Mouse (Mus musculus) hindbrain, embryonic 13.5 days (tissue): ENCODE results near the gene 4930544D05Rik. TPM values are rescaled to one million over a fixed set of nuclear protein-coding genes. Genes with fewer than 3 reads are reported as not detected.
"Not testable (repeated sequence)": the region's sequence is repeated elsewhere in the genome, so short reads cannot be mapped to it uniquely, and the experiment has no call there.

ENCODE experiments used
- ATAC-seq: fragments of 200-750 bp; cut with Nextera tagmentation; 2 replicates; pipeline ENCODE4 v1.8.0; 2017; ENCODE audit warnings: moderate TSS enrichment; ENCODE audit not compliant: low FRiP score
- H3K27ac ChIP-seq: fragments of 300-500 bp; sonication (generic); 2 replicates; pipeline ENCODE4 v1.5.1; 2015; ENCODE audit warnings: inconsistent platforms, mild to moderate bottlenecking, moderate library complexity
- H3K27me3 ChIP-seq: fragments of 300-500 bp; sonication (generic); 2 replicates; pipeline ENCODE4 v1.6.1; 2015; ENCODE audit warnings: mild to moderate bottlenecking, inconsistent platforms
- H3K36me3 ChIP-seq: fragments of 300-500 bp; sonication (generic); 2 replicates; pipeline ENCODE4 v1.6.1; 2015; ENCODE audit warnings: mild to moderate bottlenecking, inconsistent platforms
- H3K4me1 ChIP-seq: fragments of 300-500 bp; sonication (generic); replicated peaks from 2 replicates; pipeline ENCODE4 v1.6.1; 2015; ENCODE audit warnings: inconsistent platforms
- H3K4me2 ChIP-seq: fragments of 300-500 bp; sonication (generic); 2 replicates; pipeline ENCODE4 v1.6.1; 2015; ENCODE audit warnings: inconsistent platforms, mild to moderate bottlenecking, moderate library complexity
- H3K4me3 ChIP-seq: fragments of 300-500 bp; sonication (generic); 2 replicates; pipeline ENCODE4 v1.5.1; 2015; ENCODE audit warnings: mild to moderate bottlenecking, inconsistent platforms
- H3K9ac ChIP-seq: fragments of 300-500 bp; sonication (generic); 2 replicates; pipeline ENCODE4 v1.6.1; 2015; ENCODE audit warnings: mild to moderate bottlenecking, inconsistent platforms
- H3K9me3 ChIP-seq: fragments of 300-500 bp; sonication (generic); 2 replicates; pipeline ENCODE4 v1.6.1; 2016; ENCODE audit warnings: inconsistent platforms
- WGBS: fragments of 180-500 bp; shearing (Covaris S2); methylation state at CpG from one replicate; pipeline ENCODE4 v1.1.7; 2015; 5-methylcytosine and 5-hydroxymethylcytosine counted together
- polyA plus RNA-seq: library from polyadenylated mRNA; unstranded; fragments of >200 nt; fragmentation: Nextera tagmentation; extraction: Ambion mirVana; gene quantifications from 2 replicates; pipeline ENCODE4 v1.2.1, GENCODE M21; 2015

4930544D05Rik gene
- not detected in 2 replicates for polyA plus RNA-seq

DNA sequence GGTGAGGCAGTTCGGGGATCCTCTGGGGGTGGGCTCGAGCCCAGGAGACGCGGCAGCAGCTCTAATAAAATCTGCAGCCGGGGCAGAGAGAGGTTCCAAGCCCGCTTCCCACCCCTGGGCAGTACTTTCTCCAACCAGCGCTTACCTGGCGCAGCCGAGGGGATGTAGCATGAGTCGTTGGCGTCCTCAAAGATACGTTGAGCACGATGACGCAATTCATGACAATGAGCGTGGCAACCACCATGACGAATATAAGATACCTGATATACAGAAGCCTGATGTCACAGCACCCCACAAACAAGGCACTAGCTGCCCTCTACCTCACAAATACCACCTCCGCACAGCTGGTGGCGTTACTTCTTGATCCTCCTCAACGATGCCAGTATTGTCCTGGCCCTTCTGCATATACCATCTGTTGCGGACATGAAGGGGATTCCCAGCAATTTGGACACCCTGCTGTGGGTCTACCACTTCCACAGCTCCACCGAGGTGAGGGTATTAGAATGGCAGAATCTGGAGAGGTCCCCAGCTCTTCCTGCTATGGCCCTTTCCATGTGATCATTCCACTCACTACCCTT lies at the start of gene 4930544D05Rik:
4930544D05Rik (plus strand) TSS at position 333 of the 578 bp plus-strand sequence.
- no peaks in the 10 kb centered on the region for H3K9me3 ChIP-seq
- no peak; the same call in 1 of the 2 replicates for ATAC-seq
- H3K4me1 ChIP-seq: peaks cover 12% of the 10 kb centered on the region
- WGBS: 9% methylated on average over 21 of the region's 21 CpGs
- no peak within 1 kb of the TSS for H3K27ac ChIP-seq
- H3K36me3 ChIP-seq: peaks cover 29% of the 10 kb centered on the region
- peak within 1 kb of the TSS; percentile 24 for H3K4me3 ChIP-seq
- peak within 1 kb of the TSS; percentile 54 for H3K4me2 ChIP-seq
- peaks cover 22% of the 10 kb centered on the region for H3K27me3 ChIP-seq
- peak within 1 kb of the TSS; percentile 62 for H3K9ac ChIP-seq

DNA sequence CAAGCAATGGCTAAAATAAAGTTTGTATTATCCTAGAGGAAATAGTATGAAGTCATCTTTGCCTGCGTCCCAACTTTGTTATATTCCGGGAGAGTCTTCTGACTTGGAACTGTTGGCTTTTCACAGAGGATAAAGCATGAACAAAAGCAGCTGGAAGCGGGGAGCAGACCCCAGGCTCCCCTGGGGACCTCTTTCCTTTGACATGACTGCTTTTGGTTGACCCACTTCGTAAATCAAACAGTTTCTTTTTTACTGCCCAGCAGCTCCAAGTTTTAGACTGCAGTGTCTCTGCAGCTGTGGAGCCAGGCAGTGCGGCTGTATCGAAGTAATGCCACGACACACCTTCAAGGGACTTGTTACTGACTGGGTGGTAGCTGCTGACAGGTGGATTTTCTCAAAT lies 49.1 kb upstream of the 4930544D05Rik start:
- ATAC-seq: no peak
- H3K9ac ChIP-seq: 0 out of 2 replicates have a peak overlapping the region, but pooled peaks have one; percentile 24
- no peak overlapping the region for H3K27ac ChIP-seq
- H3K9me3 ChIP-seq: no peaks in the 10 kb centered on the region
- 59% methylated on average over 7 of the region's 7 CpGs for WGBS
- H3K4me2 ChIP-seq: no peak overlapping the region
- peaks cover 5% of the 10 kb centered on the region; the same call in 1 of the 2 replicates for H3K36me3 ChIP-seq
- H3K27me3 ChIP-seq: no peaks in the 10 kb centered on the region
- peaks cover 49% of the 10 kb centered on the region for H3K4me1 ChIP-seq
- no peak overlapping the region for H3K4me3 ChIP-seq

- not testable (repeated sequence) for H3K27ac ChIP-seq, H3K27me3 ChIP-seq, H3K4me3 ChIP-seq, ATAC-seq, H3K36me3 ChIP-seq, H3K4me2 ChIP-seq, H3K9ac ChIP-seq, H3K9me3 ChIP-seq
- 90% methylated on average over 1 of the region's 1 CpGs for WGBS
- H3K4me1 ChIP-seq: peaks cover 38% of the 10 kb centered on the region
Measured at GRCm38 (mm10) chr11:70570614-70571013, 45.0 kb upstream of the 4930544D05Rik start.

DNA sequence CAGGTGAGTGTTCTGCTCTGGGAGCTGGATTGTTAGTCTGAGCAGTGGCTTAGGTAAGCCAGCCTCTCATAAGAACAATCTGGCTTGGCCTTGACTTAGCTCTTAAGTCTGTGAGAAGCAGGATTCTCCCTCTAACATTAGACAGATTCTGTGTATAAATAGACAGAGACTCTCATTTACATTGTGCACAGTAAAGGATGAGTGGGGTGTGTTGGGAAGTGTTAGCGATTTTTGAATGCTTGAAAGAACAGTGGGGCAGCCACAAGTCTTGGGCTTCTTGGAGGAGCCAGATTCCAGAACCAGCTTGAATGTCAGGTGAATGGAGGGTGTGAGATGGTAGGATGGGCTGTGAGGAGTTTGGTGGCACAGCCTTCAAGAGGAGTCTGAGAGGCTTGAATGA lies 44.0 kb upstream of the 4930544D05Rik start:
- no peak overlapping the region for H3K27ac ChIP-seq
- no peaks in the 10 kb centered on the region for H3K27me3 ChIP-seq
- ATAC-seq: no peak
- H3K36me3 ChIP-seq: peaks cover 5% of the 10 kb centered on the region; the same call in 1 of the 2 replicates
- peaks cover 28% of the 10 kb centered on the region for H3K4me1 ChIP-seq
- H3K4me2 ChIP-seq: no peak overlapping the region
- H3K4me3 ChIP-seq: no peak overlapping the region
- H3K9me3 ChIP-seq: no peaks in the 10 kb centered on the region
- 87% methylated on average over 1 of the region's 1 CpGs for WGBS
- no peak overlapping the region for H3K9ac ChIP-seq

GRCm38 (mm10) chr11:70572348-70572902 lies 43.2 kb upstream of the 4930544D05Rik start:
- H3K4me2 ChIP-seq: no peak overlapping the region
- no peak for ATAC-seq
- no peak overlapping the region for H3K27ac ChIP-seq
- H3K4me1 ChIP-seq: peaks cover 24% of the 10 kb centered on the region
- no peak overlapping the region for H3K9ac ChIP-seq
- no peaks in the 10 kb centered on the region for H3K27me3 ChIP-seq
- WGBS: 59% methylated on average over 5 of the region's 5 CpGs
- H3K9me3 ChIP-seq: no peaks in the 10 kb centered on the region
- H3K36me3 ChIP-seq: peaks cover 5% of the 10 kb centered on the region; the same call in 1 of the 2 replicates
- no peak overlapping the region for H3K4me3 ChIP-seq

DNA sequence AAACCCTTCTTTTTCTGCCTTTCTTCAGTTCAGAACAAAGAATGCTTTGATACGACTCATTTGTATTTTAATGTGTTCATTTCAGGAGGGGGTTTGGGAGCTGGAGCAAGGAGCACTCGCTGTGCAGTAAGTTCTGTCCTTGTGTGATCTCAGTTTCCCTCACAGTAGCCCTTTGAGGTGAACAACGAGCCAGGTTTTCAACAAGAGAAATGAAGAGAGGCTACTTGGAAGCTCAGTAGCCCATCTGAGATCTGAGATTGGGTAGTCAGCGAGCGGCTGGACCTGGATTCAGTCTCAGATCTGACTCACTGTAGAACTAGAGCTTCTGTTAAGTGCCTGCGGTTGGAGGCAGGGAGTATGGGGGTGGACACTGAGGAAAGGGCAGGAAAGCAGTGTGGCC lies 41.8 kb upstream of the 4930544D05Rik start:
- H3K4me1 ChIP-seq: peaks cover 38% of the 10 kb centered on the region
- 56% methylated on average over 6 of the region's 6 CpGs for WGBS
- no peak for ATAC-seq

GRCm38 (mm10) chr11:70577201-70577600 lies 38.4 kb upstream of the 4930544D05Rik start:
- WGBS: 88% methylated on average over 3 of the region's 3 CpGs
- no peaks in the 10 kb centered on the region for H3K36me3 ChIP-seq
- H3K4me3 ChIP-seq: no peak overlapping the region
- no peak for ATAC-seq
- peak overlapping the region; percentile 49; the same call in 1 of the 2 replicates for H3K9ac ChIP-seq
- H3K27ac ChIP-seq: no peak overlapping the region
- peaks cover 44% of the 10 kb centered on the region for H3K4me1 ChIP-seq
- H3K27me3 ChIP-seq: no peaks in the 10 kb centered on the region
- H3K4me2 ChIP-seq: no peak overlapping the region
- no peaks in the 10 kb centered on the region for H3K9me3 ChIP-seq

More for the DNA sequence above, 41.8 kb upstream of the 4930544D05Rik start:
- Histone ChIP-seq H3K36me3 (no peaks in the 10 kb centered on the region), H3K4me3 (no peak overlapping the region), H3K27me3 (no peaks in the 10 kb centered on the region), H3K4me2 (no peak overlapping the region), H3K9ac (no peak overlapping the region), H3K9me3 (no peaks in the 10 kb centered on the region), H3K27ac (0 out of 2 replicates have a peak overlapping the region, but pooled peaks have one; percentile 20)

DNA sequence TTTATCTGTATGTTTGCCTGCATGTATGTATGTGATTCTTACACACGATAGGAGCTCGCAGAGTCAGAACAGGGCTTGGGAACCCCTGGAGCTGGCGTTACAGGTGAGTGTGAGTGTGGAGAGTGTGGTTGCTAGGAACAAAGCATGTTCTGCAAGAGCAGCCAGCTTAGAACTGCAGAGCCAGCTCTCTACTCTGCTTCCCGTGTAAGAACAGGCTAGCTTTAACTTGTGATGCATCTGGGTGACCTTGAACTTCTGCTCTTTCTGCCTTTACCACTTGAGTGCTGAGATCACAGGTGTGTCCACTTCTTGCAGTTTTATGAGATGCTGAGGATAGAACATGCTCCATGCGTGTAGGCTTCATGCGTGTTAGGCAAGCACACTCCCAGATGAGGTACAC lies 36.7 kb upstream of the 4930544D05Rik start:
- Histone ChIP-seq H3K4me1 (peaks cover 52% of the 10 kb centered on the region), H3K4me2 (no peak overlapping the region), H3K27me3 (no peaks in the 10 kb centered on the region), H3K27ac (no peak overlapping the region), H3K4me3 (no peak overlapping the region), H3K9ac (no peak overlapping the region), H3K36me3 (no peaks in the 10 kb centered on the region), H3K9me3 (no peaks in the 10 kb centered on the region)
- no peak for ATAC-seq
- 90% methylated on average over 6 of the region's 6 CpGs for WGBS

DNA sequence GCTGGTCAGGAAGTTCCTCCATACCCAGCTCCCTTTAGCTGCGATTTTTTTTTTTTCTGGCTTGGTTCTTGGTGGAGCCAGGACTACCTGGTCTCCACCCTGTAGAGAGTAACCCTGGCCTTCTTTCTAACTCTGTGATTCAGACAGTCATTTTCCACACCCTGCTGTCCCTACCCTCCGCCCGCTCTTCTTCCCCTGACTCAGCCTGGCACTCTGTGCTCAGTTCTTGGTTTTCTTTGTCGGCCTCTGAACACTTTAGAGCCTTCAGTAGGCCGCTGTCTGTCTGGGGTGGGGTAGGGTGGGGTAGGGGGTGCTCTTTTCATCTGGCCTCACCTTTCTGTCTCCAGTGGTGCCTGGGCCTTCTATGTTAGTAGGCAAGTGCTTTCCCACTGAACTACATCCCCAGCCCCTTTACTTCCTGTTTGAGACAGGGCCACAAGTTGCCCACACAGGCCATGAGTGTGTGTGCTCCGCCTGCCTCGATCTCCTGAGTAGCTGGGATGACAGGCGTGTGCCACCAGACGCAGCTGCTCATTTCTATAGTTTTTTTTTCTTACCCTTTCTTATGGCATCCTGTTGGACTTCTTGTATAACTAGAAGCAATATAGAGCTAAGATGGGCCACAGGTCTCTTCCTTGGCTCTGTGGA lies 35.8 kb upstream of the 4930544D05Rik start:
- H3K4me1 ChIP-seq: peaks cover 57% of the 10 kb centered on the region
- H3K27me3 ChIP-seq: no peaks in the 10 kb centered on the region
- H3K4me2 ChIP-seq: no peak overlapping the region
- no peak overlapping the region for H3K27ac ChIP-seq
- 86% methylated on average over 9 of the region's 9 CpGs for WGBS
- no peak for ATAC-seq
- no peak overlapping the region for H3K4me3 ChIP-seq
- H3K9me3 ChIP-seq: no peaks in the 10 kb centered on the region
- 0 out of 2 replicates have a peak overlapping the region, but pooled peaks have one; percentile 35 for H3K9ac ChIP-seq
- H3K36me3 ChIP-seq: no peaks in the 10 kb centered on the region

DNA sequence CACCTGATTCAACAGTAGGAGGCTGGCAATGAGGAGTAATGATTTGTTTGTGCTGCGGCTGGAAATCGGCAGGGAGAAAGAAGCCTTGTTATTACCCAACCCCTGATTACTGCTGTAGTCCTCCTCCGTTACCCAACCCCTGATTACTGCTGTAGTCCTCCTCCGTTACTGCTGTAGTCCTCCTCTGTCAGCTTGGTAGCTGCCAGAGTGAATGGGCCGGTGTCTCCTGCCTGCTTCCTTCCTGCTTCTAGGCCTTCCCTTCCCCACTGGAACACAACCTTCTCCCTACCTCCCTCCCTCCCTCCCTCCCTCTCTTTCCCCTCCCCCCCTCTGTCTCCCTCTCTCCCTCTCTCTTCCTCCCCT lies 35.3 kb upstream of the 4930544D05Rik start:
- 0 out of 2 replicates have a peak overlapping the region, but pooled peaks have one; percentile 35 for H3K9ac ChIP-seq
- H3K27me3 ChIP-seq: no peaks in the 10 kb centered on the region
- H3K27ac ChIP-seq: no peak overlapping the region
- no peak for ATAC-seq
- H3K4me1 ChIP-seq: peaks cover 62% of the 10 kb centered on the region
- H3K9me3 ChIP-seq: no peaks in the 10 kb centered on the region
- no peak overlapping the region for H3K4me3 ChIP-seq
- H3K4me2 ChIP-seq: no peak overlapping the region
- H3K36me3 ChIP-seq: no peaks in the 10 kb centered on the region
- WGBS: 64% methylated on average over 5 of the region's 5 CpGs

DNA sequence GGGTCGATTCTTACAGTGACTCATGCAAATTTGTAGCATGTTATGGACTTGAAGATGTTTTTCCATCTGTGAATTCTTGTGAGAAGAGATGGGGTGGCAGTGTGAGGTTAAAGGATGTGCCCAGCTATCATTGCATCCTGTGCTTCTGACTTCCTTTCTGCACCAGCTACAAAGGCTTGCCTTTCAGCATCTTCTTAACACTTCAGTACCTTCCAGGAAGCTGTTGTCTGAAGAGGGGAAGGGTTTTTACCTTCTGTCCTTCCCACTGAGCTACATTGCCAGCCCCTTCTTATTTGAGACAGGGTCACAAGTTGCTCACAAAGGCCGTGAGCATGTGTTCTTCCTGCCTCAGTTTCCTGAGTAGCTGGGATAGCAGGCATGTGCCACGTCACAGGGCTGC lies 34.7 kb upstream of the 4930544D05Rik start:
- H3K27ac ChIP-seq: no peak overlapping the region
- WGBS: 82% methylated on average over 3 of the region's 3 CpGs

DNA sequence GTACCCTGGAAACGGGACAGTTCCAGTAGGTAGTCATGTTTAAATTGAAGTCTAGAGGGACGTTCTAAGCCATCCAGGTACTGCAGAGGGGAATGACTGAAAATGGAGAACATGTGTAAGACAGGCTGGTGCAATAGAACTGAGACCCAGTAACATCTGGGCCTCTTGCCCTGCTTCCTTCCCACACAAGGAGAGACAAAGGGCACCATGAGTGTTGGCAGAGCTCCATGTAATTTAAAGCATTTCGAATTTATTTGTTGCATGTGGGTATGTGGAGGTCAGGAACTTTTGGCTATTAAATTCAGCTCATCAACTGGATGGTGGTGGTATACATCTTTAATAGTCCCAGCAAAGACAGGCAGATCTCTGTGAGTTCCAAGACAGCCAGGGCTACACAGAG lies 33.5 kb upstream of the 4930544D05Rik start:
- no peak overlapping the region for H3K9ac ChIP-seq
- no peaks in the 10 kb centered on the region for H3K36me3 ChIP-seq
- WGBS: 74% methylated on average over 3 of the region's 3 CpGs
- no peak overlapping the region for H3K27ac ChIP-seq
- H3K27me3 ChIP-seq: no peaks in the 10 kb centered on the region
- H3K4me3 ChIP-seq: no peak overlapping the region
- H3K4me2 ChIP-seq: no peak overlapping the region
- peaks cover 69% of the 10 kb centered on the region for H3K4me1 ChIP-seq
- H3K9me3 ChIP-seq: no peaks in the 10 kb centered on the region
- ATAC-seq: no peak

More for the DNA sequence above, 34.7 kb upstream of the 4930544D05Rik start:
- no peak overlapping the region for H3K4me2 ChIP-seq
- H3K27me3 ChIP-seq: no peaks in the 10 kb centered on the region
- H3K9ac ChIP-seq: no peak overlapping the region
- no peak overlapping the region for H3K4me3 ChIP-seq
- peaks cover 68% of the 10 kb centered on the region for H3K4me1 ChIP-seq
- no peaks in the 10 kb centered on the region for H3K36me3 ChIP-seq
- ATAC-seq: no peak
- H3K9me3 ChIP-seq: no peaks in the 10 kb centered on the region
